ENCODE assay signal across 11 mouse cellular contexts in genomic region chr9:105697764-105698396, GRCm38 (mm10). TPM values are rescaled to one million over a fixed set of nuclear protein-coding genes. Genes with fewer than 3 reads are reported as not detected.
DNase-seq lines count a peak whose midpoint lies in the region; ATAC-seq lines count a peak whose summit lies in the region.
"Had no signal": no experiment of that assay in that cellular context is flagged by ENCODE, and none has a peak within 500 bp of the region (broad histone marks: within the 10 kb centered on the region; RNA-seq: fewer than 3 reads in every experiment).

No protein-coding gene starts in this region.

- no peak overlapping the region for H3K27ac ChIP-seq in midbrain, embryonic 15.5 days
- no peak overlapping the region for H3K27ac ChIP-seq in midbrain, embryonic 13.5 days
- H3K27ac ChIP-seq: limb, embryonic 12.5 days; neural tube, embryonic 13.5 days had no signal

- H3K4me1 ChIP-seq in midbrain, embryonic 15.5 days, result peaks cover 11% of the 10 kb centered on the region
- H3K4me1 ChIP-seq in midbrain, embryonic 13.5 days (replicated peaks), result no peaks in the 10 kb centered on the region
- H3K4me1 ChIP-seq: limb, embryonic 12.5 days had no signal

- H3K4me2 ChIP-seq in midbrain, embryonic 15.5 days, result no peak overlapping the region
- H3K4me2 ChIP-seq in midbrain, embryonic 13.5 days (replicated peaks), result no peak overlapping the region
- H3K4me2 ChIP-seq: limb, embryonic 12.5 days; neural tube, embryonic 13.5 days had no signal

- intact Hi-C loops in heart, postnatal 36 days (cut with DNase I), result no loop called here

- H3K4me3 ChIP-seq in midbrain, embryonic 15.5 days, result no peak overlapping the region
- no peak overlapping the region for H3K4me3 ChIP-seq in midbrain, embryonic 13.5 days (replicated peaks)
- H3K4me3 ChIP-seq: limb, embryonic 12.5 days; neural tube, embryonic 13.5 days had no signal

- peak; percentile 28 to 63 for DNase-seq in adrenal gland, adult (ENCODE audit: inconsistent age in 2 of 2, low spot score in 1 of 2)
- DNase-seq in adrenal gland, adult 8-10 months, result no peak
- peak; percentile 24 to 31 for DNase-seq in adrenal gland, postnatal 36 days
- peak; percentile 29 to 44 for DNase-seq in heart, postnatal 36 days
- peak; percentile 63 for DNase-seq in lung, postnatal 10 days
- DNase-seq in spleen, postnatal 14 days (ENCODE audit: low spot score in 2 of 2), result no peak
- DNase-seq: gastrocnemius, postnatal 14 days had no signal

- ATAC-seq in midbrain, embryonic 15.5 days (replicated peaks), result no peak
- ATAC-seq in midbrain, embryonic 13.5 days, result no peak

- no peaks in the 10 kb centered on the region for H3K36me3 ChIP-seq in midbrain, embryonic 15.5 days (replicated peaks)
- no peaks in the 10 kb centered on the region for H3K36me3 ChIP-seq in midbrain, embryonic 13.5 days
- H3K36me3 ChIP-seq: limb, embryonic 12.5 days; neural tube, embryonic 13.5 days had no signal

- no peaks in the 10 kb centered on the region for H3K9me3 ChIP-seq in midbrain, embryonic 15.5 days
- no peaks in the 10 kb centered on the region for H3K9me3 ChIP-seq in midbrain, embryonic 13.5 days
- H3K9me3 ChIP-seq: limb, embryonic 12.5 days; neural tube, embryonic 13.5 days had no signal

- no peak overlapping the region for H3K9ac ChIP-seq in midbrain, embryonic 15.5 days
- H3K9ac ChIP-seq in midbrain, embryonic 13.5 days (replicated peaks), result no peak overlapping the region
- H3K9ac ChIP-seq: limb, embryonic 12.5 days; neural tube, embryonic 13.5 days had no signal

- no peaks in the 10 kb centered on the region for H3K27me3 ChIP-seq in midbrain, embryonic 15.5 days (replicated peaks)
- no peaks in the 10 kb centered on the region for H3K27me3 ChIP-seq in midbrain, embryonic 13.5 days
- H3K27me3 ChIP-seq: limb, embryonic 12.5 days; neural tube, embryonic 13.5 days had no signal

- 80% methylated on average over 9 of the region's 9 CpGs for WGBS in midbrain, embryonic 15.5 days
- 83% methylated on average over 9 of the region's 9 CpGs for WGBS in midbrain, embryonic 13.5 days

RNA-seq across cellular contexts. Expression of gene Pik3r4, which starts 55.1 kb away (rescaled TPM):
- 10 to 100 TPM; 39.9 to 48.7 (median 45.2) TPM for total RNA-seq in adrenal gland, adult 8-10 months (2022)
- 10 to 100 TPM; 31.4 to 36.8 TPM for total RNA-seq in adrenal gland, postnatal 36 days (2021)
- total RNA-seq in heart, postnatal 36 days (2021), result 10 to 100 TPM; 24.2 to 24.7 TPM
- 18.5 and 18.8 TPM in 2 replicates for polyA plus RNA-seq in midbrain, embryonic 15.5 days (2015; fragmentation: Nextera tagmentation; extraction: Ambion mirVana)
- polyA plus RNA-seq in midbrain, embryonic 13.5 days (2015; fragmentation: Nextera tagmentation; extraction: Ambion mirVana), result 20.0 and 21.3 TPM in 2 replicates

Comparison
In these comparisons a context has a peak if more than half of its experiments do, and no peak if none do; other contexts are left out.
1. DNase-seq: peak in adrenal gland, adult (2 of 2), adrenal gland, postnatal 36 days (2 of 2), heart, postnatal 36 days (2 of 2) and lung, postnatal 10 days (single experiment); none in adrenal gland, adult 8-10 months (single experiment) and spleen, postnatal 14 days (0 of 2).